Mouse (Mus musculus) R1 (cell line): ENCODE results near the gene Sox9.
A peak's percentile ranks its signal among the peaks of the same experiment; 100 is the strongest.

ENCODE experiments used
- DNase-seq: peaks from one replicate; pipeline ENCODE4 v3.0.0-alpha.2; 2018; ENCODE audit warnings: low read depth, low spot score

The Sox9 gene

DNA sequence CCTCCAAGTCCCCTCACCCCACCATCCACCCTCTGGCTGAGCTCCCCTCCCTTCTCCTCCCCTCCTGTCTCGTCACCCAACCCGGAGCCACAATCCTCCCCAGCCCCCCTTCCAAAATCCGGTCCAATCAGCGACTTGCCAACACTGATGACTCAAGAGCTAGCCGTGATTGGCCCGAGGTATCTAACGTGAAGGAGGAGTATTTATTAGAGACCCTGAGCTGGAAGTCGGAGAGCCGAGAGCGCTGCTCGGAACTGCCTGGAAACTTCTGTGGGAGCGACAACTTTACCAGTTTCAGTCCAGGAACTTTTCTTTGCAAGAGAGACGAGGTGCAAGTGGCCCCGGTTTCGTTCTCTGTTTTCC, at the start of gene Sox9:
Gene Sox9, plus strand, starts transcription at position 231 of the 363 bp plus-strand sequence.
- DNase-seq = peak; percentile 90

DNA sequence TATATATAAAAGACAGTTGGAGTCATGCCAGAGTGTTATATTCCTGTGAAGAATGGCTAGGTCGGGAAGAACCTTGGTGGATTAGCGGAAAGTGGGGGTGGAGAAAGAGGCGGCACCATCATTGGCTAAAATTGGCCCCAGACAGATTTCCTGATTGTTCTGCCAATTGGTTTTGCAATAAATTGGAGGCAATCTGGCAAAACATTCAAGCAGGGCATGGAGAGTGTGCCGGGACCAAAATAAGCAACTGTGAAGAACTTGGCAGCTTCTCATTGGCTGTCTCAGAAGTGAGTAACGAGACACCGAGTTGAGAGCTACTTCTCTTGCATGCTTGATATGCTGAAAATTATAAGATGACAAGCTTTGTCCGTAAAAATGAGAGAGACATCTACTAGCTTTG, 49.6 kb upstream of the Sox9 start:
- no peak for DNase-seq

DNA sequence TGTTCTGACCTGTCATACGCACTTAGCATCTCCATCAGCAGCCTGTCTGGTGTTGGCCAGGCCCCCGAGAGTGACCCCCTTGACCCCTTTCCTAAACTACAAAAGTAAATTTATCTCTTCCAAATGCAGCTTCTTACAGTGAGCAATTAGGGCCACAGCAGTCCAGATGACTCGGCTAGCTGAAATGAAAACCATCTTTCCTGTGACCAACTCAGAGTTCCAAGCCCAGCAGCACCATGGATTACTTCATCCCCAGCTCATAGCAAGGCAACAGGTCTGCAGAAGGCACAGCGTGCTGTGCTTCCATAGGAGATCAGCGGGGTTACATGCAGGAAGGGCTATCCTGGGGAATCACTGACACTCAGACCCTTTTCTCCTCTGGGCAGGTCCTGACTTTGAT, 45.0 kb upstream of the Sox9 start:
- no peak for DNase-seq

DNA sequence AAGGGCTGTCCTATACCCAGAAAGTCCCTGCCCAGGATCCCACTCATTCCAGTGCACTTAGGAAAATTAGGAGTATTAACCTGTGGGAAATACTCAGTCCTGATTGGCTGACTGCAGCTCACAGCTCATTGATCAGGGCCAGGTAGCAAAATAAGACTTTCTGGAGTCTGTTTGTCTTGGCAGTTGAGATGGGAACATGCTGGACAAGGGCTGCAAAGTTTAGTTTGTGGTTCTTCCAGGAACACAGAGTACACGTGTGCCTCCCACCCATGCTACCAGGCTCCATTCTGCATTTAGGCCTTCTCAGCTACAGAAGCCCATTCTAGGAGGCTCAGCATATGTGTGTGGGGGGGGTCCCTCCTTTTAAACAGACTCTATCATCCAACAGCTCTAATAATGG, 42.3 kb upstream of the Sox9 start:
- DNase-seq = no peak

DNA sequence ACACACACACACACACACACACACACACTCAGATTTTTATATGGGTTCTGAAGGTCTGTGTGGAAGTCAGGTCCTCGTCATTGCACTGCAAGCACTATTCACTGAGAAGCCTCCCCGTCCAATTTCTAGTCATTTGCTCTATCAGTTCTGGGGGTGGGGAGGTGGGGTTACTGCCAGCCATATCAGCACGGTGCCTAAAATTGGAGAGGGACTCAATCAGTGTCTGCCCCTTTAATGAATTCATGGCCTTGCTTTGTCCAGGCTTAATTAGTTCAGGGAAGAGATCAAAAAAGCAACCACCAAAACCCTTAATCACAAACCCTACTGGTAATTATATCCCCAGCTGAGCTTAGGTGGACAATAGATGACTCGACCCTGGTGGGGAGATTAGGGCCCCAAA, 25.5 kb upstream of the Sox9 start:
- no peak for DNase-seq

DNA sequence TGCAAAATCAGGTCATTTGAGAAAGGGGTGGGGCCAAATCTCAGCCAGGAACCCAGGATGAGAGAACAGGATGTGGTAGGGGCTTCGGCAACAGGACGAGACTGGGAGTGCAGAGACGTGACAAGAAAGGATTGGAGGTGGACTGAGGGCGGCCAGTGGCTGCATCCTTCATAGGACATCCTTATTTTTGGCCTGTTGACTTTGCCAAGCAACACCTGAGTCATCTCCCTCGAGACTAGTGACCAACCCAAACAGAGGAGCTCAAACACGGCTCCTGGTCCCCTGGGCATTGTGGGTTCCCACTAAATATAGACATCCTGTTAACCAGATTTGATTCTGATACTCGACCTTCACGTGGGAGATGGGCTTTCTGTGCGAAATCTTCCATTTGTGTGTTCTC, 24.0 kb upstream of the Sox9 start:
- DNase-seq = no peak

DNA sequence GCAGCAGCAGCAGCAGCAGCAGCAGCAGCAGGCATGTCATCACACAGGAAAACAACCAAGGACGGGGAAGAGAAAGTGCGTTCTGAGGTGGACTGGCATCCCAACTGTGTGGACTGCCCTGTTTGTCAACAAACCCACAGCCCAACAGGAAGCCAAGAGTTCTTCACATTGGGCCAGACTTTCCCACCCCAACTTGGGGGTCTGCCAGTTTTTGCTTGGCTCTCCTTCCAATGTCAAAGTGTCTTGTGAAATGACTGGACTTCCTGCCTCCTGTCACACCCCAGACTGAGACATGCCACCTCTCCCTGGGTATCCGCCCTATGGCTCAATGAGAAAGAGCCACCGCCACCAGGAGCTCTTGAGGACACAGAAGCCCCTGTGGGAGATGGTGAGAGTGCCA, 15.1 kb upstream of the Sox9 start:
- DNase-seq = no peak

DNA sequence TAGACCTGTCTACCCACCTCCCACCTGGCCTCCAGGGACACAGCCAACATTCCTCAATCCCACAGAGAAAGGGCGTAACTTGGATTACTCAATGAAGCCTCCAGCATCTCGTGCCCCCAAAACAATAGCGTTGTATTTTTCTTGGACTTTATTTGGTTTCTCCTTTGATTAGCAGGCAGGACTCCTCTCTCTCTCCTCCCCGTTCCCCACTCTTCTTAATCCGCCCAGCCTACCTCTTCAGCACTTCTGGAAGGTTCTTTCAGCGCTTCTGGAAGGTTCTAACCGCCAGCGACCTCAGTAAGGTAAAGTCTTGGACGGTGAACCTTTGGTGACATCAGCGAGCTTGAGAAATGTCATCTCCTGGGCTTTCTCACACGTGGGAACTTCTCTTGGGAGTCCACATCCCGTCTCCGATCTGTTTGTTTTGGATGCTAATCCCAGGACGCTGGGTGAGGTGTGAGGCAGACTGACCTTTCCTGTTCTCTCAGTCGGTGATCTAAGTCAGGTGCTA, 14.4 kb upstream of the Sox9 start:
- no peak for DNase-seq

DNA sequence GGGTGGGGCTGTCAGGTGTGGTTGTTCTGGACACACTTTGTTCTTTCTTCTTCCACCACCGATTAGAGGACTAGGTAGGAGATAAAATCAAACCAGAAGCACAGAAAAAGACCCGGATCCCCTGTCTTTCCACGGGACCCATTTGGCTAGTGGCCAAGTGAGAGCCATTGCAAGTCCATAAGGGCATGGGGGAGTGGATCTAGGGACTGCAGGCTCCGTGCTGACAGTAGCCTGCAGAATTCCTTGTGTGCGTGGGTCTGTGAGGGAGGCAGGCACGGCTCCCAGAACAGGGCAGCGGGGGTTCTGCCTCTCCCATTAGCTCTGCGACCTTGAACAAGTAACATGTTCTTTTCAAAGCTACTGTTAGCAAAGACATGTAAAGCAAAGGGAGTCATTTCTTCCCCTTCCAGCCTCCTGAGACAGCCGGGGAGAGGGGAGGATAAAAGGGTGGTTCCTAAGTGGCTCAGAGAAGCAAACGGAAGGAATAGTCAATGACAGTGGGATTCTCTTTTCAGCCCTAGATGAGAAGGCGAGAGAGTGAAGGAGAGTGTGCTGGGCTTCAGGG, 9.2 kb upstream of the Sox9 start:
- peak; percentile 57 for DNase-seq

DNA sequence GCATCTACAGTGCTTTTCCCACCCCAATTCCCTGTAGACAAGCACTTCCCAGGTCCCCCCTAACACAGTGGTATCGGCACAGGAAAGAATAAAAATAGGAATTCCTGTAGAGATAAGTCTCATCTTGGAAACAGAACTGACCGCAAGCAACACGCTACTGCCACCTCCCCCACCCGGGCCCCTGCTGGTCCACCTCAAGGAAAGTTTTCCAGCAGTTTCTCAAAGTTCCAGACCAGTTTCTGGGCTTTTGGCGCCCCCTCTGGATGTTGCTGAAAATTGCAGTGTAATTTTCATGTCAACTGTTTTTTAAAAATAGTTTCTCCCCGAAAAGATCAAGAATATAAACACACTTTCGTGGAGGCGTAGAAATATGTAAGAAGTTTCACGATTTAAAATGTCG, 2.3 kb upstream of the Sox9 start:
- peak; percentile 46 for DNase-seq

DNA sequence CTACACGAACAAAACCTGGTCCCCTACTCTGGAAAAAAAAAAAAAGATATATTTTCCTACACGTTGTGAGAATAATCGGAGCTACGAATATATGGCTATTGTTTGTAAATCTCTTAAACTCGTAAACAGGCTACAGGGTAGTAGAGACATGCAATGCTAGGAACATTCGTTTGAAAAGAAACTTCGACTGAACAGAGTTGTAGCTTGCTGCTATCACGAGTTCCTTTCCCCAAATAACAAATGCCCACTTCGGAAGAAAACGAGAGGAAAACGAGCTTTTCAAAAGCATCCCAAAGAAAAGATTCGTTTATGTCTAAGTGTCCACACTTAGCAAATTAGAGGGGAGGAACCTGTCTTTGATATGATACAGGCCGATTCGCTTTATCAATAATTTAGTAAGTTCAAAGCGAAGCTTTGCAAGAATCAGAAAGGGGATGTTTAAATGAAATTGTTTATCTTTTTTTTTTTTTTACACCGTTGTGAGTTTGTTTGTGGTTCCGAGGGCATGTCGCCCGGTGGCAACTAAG, 1.6 kb upstream of the Sox9 start:
- no peak for DNase-seq

DNA sequence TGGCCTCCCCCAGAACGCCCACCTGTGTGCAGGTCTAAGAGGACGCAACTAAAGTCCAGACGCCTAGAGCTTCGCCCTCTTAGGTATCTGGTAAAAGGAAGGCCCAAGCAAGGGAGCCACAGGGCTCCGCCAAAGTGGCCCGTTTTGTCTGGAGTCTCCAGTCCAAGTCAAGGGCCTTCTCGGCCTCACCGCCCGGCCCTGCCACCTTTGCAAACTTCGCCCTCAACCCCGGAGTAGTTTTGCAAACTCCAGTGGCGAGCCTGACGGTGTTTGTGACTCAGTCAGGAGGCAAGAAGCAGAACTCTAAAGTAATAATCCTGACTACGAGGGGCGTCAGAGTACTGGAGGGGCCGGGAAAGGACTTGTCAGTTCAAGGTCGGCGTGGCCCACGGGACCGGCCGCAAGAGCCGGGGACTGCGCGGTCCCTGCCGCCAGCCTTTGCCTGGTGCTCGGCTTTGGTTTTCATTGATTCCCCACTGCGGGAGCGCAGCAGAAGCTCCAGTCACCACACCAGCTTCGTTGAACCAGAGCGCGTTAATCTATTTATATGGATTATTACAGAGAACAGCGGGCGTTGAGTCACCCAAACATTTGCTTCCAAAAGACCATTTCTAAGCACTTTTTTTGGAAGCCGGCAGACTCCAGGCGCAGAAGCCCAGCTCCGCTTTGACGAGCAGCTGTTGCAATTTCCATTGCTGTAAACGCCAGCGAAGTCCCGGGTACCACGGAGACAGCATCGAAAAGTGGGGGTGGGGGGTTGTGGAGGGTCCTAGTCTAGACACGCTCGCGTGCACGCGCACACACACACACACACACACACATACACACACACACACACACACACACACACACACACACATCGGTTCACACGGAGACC, 751 bp upstream of the Sox9 start:
- peak; percentile 48 for DNase-seq

DNA sequence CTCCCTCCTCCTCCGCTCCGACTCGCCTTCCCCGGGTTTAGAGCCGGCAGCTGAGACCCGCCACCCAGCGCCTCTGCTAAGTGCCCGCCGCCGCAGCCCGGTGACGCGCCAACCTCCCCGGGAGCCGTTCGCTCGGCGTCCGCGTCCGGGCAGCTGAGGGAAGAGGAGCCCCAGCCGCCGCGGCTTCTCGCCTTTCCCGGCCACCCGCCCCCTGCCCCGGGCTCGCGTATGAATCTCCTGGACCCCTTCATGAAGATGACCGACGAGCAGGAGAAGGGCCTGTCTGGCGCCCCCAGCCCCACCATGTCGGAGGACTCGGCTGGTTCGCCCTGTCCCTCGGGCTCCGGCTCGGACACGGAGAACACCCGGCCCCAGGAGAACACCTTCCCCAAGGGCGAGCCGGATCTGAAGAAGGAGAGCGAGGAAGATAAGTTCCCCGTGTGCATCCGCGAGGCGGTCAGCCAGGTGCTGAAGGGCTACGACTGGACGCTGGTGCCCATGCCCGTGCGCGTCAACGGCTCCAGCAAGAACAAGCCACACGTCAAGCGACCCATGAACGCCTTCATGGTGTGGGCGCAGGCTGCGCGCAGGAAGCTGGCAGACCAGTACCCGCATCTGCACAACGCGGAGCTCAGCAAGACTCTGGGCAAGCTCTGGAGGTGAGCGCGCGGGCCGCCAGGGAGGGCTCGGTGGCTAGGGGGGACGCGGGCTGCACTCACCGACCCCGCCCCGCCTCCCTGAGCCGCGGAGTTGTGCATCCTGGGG, 515 bp downstream of the Sox9 start:
- DNase-seq = peak; percentile 51

DNA sequence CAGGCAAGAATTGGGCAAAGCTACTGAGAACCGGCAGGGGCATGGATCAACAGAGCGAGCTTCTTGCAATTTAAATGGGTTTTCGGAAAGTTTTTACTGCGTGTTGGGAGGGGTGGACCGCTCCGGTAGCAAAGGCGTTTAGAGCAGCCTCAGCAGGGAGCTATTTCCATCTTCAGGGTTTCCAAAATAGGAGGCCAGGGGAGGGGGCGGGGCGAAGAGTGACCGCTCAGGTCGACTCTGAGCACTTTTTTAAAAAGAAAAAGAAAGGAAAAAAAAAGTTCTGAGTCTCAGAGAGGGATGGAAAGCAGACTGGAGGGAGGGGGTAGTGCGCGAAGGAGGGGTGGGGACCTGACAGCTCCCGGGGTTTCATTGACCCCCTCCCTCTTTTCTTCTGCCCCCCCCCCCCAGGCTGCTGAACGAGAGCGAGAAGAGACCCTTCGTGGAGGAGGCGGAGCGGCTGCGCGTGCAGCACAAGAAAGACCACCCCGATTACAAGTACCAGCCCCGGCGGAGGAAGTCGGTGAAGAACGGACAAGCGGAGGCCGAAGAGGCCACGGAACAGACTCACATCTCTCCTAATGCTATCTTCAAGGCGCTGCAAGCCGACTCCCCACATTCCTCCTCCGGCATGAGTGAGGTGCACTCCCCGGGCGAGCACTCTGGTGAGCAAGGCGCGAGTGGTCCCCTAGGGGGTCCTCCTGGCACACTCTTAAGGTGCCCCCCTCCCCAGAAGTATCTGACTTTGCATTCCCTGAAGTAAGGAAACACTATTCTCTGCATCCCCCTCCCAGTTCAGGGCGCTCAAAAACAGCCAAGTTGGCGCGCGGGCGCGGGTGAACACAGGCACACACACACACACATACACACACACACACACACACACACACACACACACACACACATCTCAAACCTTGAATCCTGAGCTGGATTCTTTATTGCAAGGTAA, 1.6 kb downstream of the Sox9 start:
- peak; percentile 54 for DNase-seq

DNA sequence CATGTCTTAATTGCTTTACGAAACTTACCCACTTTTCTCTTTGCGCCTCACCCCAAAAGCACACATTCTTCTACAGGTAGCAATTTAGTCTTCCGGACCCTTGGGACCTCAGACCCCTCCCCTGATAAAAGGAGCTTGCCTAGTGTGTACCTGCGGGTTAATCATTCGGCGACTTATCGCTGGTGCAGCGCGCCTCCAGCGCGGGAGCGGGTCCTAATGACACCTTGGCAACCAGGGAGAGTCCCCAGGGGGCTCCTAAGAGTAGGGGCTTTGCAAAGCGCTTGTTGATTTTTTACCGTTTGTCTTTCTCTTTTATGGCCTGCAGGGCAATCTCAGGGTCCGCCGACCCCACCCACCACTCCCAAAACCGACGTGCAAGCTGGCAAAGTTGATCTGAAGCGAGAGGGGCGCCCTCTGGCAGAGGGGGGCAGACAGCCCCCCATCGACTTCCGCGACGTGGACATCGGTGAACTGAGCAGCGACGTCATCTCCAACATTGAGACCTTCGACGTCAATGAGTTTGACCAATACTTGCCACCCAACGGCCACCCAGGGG, 2.4 kb downstream of the Sox9 start:
- DNase-seq = peak; percentile 28

DNA sequence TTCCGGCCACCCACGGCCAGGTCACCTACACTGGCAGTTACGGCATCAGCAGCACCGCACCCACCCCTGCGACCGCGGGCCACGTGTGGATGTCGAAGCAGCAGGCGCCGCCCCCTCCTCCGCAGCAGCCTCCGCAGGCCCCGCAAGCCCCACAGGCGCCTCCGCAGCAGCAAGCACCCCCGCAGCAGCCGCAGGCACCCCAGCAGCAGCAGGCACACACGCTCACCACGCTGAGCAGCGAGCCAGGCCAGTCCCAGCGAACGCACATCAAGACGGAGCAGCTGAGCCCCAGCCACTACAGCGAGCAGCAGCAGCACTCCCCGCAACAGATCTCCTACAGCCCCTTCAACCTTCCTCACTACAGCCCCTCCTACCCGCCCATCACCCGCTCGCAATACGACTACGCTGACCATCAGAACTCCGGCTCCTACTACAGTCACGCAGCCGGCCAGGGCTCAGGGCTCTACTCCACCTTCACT, 2.9 kb downstream of the Sox9 start:
- DNase-seq = peak; percentile 44

DNA sequence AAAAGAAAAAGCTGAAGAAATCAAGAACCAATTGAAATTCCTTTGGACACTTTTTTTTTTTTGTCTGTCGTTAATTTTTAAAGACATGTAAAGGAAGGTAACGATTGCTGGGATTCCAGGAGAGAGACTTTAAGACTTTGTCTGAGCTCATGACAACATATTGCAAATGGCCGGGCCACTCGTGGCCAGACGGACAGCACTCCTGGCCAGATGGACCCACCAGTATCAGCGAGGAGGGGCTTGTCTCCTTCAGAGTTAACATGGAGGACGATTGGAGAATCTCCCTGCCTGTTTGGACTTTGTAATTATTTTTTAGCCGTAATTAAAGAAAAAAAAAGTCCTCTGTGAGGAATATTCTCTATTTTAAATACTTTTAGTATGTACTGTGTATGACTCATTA, 3.6 kb downstream of the Sox9 start:
- no peak for DNase-seq

DNA sequence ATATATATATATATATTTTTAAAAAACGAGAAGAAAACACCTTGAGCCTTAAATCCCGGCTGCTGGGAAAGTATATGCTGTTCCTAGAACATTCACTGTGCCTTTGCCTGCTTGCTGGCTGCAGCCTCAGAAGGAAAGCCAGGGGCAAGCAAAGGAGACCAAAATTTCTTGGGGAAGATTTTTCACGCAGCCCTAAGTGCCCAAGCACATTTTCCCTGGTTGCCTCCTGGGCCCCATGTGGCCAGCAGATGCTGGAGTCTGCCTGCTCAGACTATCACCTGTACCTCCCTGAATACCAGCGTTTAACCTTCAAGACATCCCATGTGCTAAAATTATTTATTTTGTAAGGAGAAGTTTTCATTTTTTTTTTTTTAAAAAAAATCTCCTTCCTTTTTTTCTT, 4.4 kb downstream of the Sox9 start:
- no peak for DNase-seq

DNA sequence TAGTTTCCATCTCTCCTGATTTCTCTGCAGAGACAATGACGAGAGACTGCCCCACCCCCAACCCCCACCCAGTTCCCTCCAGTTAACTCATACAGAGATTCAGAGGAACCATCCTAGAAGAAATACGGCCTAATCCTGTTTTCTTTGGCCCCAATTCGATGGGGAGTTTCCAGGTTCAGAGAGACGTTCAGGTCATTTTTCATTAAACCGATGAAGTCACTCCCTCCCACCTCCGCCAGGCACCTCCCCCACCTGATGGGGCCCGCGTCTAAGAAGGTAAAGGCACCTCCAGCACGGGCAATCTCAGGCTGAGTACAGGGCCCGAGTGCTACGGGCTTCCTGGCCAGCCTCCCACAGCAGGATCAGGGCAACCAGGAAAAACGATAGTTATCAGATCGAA, 6.3 kb downstream of the Sox9 start:
- DNase-seq = no peak

DNA sequence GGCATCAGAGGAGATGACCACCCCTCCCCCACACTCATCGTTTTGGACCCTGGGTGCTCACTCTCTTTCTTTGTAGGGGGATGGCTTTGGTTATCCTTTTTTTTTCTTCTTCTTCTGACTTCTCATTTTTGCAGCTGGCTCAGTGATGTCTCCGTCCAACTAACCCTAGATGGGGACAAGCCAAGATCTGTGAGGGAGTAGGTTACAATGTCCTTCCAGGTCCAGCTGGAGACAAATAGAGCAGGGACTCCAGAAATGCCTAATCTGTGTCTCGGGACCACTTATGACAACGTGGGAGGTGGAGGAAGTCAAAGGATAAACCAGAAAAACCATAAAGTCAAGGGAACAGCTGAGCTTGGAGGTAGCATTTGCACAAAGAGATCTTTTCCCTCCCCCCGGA, 14.4 kb downstream of the Sox9 start:
- no peak for DNase-seq
